Mouse (Mus musculus): Measurements from ENCODE around the gene Kcnk13.

DNA sequence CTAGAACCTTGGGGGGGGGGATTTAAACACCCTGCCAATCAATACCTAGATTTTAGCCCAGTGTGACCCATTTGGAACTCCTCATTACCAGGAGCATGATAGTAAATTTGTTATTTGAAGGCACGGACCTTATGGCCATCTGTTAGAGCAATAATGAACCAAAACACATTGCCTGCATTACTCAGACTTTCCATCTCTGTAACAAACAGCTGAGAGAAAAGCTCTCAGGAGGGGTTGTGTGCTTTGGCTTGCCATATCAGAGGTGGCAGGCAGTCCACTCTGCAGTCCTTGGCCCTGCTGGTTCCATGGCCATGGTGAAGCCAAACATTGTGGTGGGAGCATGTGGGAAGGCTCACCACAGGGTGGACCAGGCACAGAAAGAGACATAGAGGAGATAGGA lies 35.1 kb upstream of the Kcnk13 start:
- no peak for TF ChIP-seq POLR2A (IDR thresholded peaks at IDR 0.05; ENCODE audit: low read depth, low read length)
- no peak for TF ChIP-seq CTCF (IDR thresholded peaks at IDR 0.05; ENCODE audit: extremely low read depth, insufficient read length, insufficient replicate concordance, low read depth, low read length)

Measured in small intestine, adult 2 months (tissue).